Mouse (Mus musculus) layer of hippocampus, adult 8-10 months (tissue): ENCODE results near the gene Olfm2. TPM values are rescaled to one million over a fixed set of nuclear protein-coding genes. Genes with fewer than 3 reads are reported as not detected.
A peak's percentile ranks its signal among the peaks of the same experiment; 100 is the strongest.

Experiments
- DNase-seq, 2 experiments: peaks; one replicate each; pipeline ENCODE4 v3.0.0; 2022; ENCODE audit warnings: low spot score in 2 of 2
- total RNA-seq, 4 experiments: library from RNA; stranded (reverse); gene quantifications; 2 replicates each; pipeline ENCODE4 v1.2.4; 2022

Gene Olfm2
- total RNA-seq, result 10 to 100 TPM; 45.9 to 52.3 (median 47.0) TPM

GRCm38 (mm10) chr9:20746017-20746660, at the start of gene Olfm2:
Olfm2 (minus strand) TSS chr9:20746349.
- DNase-seq, result no peak

GRCm38 (mm10) chr9:20794108-20794806, 48.1 kb upstream of the Olfm2 start:
- DNase-seq, result peak; percentile 60 to 64

- DNase-seq, result no peak
Observed at GRCm38 (mm10) chr9:20790345-20790744, 44.2 kb upstream of the Olfm2 start.

- DNase-seq, result no peak
Observed at GRCm38 (mm10) chr9:20789651-20790050, 43.5 kb upstream of the Olfm2 start.

- DNase-seq, result no peak
Observed at GRCm38 (mm10) chr9:20787992-20788391, 41.8 kb upstream of the Olfm2 start.

- DNase-seq, result no peak
Observed at GRCm38 (mm10) chr9:20785055-20785454, 38.9 kb upstream of the Olfm2 start.

- DNase-seq, result no peak
Observed at GRCm38 (mm10) chr9:20781286-20781685, 35.1 kb upstream of the Olfm2 start.

GRCm38 (mm10) chr9:20765274-20765673, 19.1 kb upstream of the Olfm2 start:
- DNase-seq, result no peak

GRCm38 (mm10) chr9:20763099-20763498, 16.9 kb upstream of the Olfm2 start:
- DNase-seq, result no peak

- DNase-seq, result no peak
Observed at GRCm38 (mm10) chr9:20762197-20762961, 16.2 kb upstream of the Olfm2 start.

GRCm38 (mm10) chr9:20761388-20761787, 15.2 kb upstream of the Olfm2 start:
- no peak for DNase-seq

GRCm38 (mm10) chr9:20760813-20761212, 14.7 kb upstream of the Olfm2 start:
- no peak for DNase-seq

GRCm38 (mm10) chr9:20758896-20759295, 12.7 kb upstream of the Olfm2 start:
- no peak for DNase-seq

GRCm38 (mm10) chr9:20758243-20758642, 12.1 kb upstream of the Olfm2 start:
- no peak for DNase-seq

- DNase-seq, result peak in 1 of 2 experiments; percentile 40
Observed at GRCm38 (mm10) chr9:20757087-20757955, 11.2 kb upstream of the Olfm2 start.

GRCm38 (mm10) chr9:20756081-20756700, 10.0 kb upstream of the Olfm2 start:
- no peak for DNase-seq

GRCm38 (mm10) chr9:20754335-20754734, 8.2 kb upstream of the Olfm2 start:
- DNase-seq, result no peak

- DNase-seq, result no peak
Observed at GRCm38 (mm10) chr9:20751477-20752029, 5.4 kb upstream of the Olfm2 start.

- DNase-seq, result no peak
Observed at GRCm38 (mm10) chr9:20749213-20749612, 3.1 kb upstream of the Olfm2 start.

- no peak for DNase-seq
Observed at GRCm38 (mm10) chr9:20748540-20748939, 2.4 kb upstream of the Olfm2 start.

- DNase-seq, result no peak
Observed at GRCm38 (mm10) chr9:20747682-20748081, 1.5 kb upstream of the Olfm2 start.
